Mouse (Mus musculus): ENCODE measurements around the gene Gprin1.

DNA sequence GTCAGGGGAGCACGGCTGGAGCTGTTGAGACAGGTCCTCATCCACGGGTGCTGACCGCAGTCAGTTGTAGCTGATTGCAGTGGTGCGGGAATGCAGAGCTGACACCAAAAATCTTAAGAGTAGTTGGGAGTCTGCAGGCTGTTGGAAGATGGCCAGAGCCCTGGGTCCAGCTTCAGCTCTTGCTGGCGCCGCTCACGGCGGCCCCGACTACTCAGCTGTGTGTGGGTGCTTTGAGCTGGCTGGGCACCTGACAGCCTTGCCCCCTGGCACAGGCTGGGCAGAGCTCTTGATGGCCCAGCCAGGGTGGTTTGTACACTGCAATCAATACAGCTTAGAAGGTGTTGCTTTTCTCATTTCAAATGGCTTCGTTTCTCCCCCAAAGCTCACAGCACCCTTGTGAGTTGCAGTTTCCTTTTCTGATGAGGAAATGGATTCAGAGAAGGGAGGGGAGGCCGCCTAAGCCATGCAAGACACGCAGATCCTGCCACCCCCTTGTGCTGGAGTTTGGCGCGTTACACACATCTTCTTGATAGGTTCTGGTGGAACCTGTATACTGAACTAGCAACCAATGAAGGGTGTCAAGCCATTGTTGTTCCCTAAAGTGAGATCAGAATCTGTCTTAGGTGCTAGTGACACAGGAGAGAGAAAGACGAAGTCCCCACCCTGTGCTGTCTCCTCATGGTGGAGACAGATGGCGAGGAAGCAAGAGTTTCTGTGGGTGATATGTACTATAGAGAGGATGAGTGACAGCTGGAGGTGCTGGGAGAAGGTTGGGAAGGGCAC lies 48.4 kb upstream of the Gprin1 start:
- no peak for TF ChIP-seq CTCF (IDR thresholded peaks at IDR 0.05; ENCODE audit: low read depth, low read length)
- no peak for TF ChIP-seq POLR2AphosphoS5 (IDR thresholded peaks at IDR 0.05; ENCODE audit: insufficient replicate concordance, low read depth, low read length)
- TF ChIP-seq GATA1 (IDR thresholded peaks at IDR 0.05; ENCODE audit: borderline replicate concordance, low read length): no peak
- TF ChIP-seq TAL1 (conservative IDR thresholded peaks at IDR 0.05; ENCODE audit: low read depth, low read length): no peak
- TF ChIP-seq GATA2 (IDR thresholded peaks at IDR 0.05; ENCODE audit: borderline replicate concordance, low read depth, low read length): no peak
